Mouse (Mus musculus): ENCODE data around the gene Ccnjl. TPM values are rescaled to one million over a fixed set of nuclear protein-coding genes. Genes with fewer than 3 reads are reported as not detected.
A peak's percentile ranks its signal among the peaks of the same experiment; 100 is the strongest.

Ccnjl gene
- polyA plus RNA-seq (2014; fragmentation: Nextera tagmentation; extraction: Ambion mirVana): 33.8 and 34.2 TPM in 2 replicates

DNA sequence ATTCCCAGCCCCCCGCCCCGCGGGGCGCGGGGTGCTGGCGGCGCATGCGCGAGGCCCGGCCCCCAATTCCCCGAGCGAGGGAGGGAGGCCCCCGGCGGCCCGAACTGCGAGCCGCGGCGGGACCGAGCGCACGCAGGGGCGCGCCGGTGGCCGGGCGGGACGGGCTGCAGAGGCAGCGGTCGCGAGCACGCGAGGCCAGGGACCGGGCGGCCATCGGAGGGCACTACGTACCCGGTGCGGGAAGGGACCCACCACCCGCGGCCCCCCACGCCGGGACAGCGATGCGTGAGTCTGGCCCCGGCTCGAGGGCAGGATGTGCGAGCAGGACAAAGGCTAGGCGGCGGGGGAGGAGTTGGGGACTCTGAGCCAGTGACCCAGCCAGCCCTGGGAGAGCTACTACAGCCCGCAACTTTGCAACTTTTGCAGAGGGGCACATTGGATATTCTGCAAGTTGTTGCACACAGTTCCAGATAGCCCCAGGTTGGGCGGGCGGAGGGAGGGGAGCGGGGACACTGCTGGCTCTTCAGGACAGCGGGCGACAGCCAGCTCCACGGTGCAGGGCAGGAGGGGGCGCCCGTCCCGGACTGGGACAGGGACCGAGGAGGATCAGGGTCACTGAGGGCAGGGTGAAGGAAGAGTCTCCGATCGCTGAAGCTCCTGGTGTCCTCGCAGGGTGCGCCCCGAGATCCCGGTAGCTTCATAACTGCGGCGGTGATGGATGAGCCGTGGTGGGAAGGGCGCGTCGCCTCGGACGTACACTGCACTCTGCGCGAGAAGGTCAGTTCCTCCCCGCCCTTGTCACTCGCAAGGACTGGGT is at the start of gene Ccnjl:
Gene Ccnjl, plus strand, starts transcription at position 102 of the 817 bp plus-strand sequence.
- no peaks in the 10 kb centered on the region for H3K27me3 ChIP-seq (ENCODE audit: control insufficient read depth, insufficient read depth, low read length)
- H3K4me2 ChIP-seq (ENCODE audit: low read depth, severe bottlenecking): peak within 1 kb of the TSS; percentile 85
- peak within 1 kb of the TSS; percentile 86 for H3K9ac ChIP-seq (ENCODE audit: low read length)
- WGBS: under 1% methylated on average over 72 of the region's 79 CpGs
- H3K4me1 ChIP-seq (ENCODE audit: control insufficient read depth, insufficient read depth, low read length): peaks cover 8% of the 10 kb centered on the region
- DNase-seq (ENCODE audit: low spot score) (peak; percentile 85), ATAC-seq (ENCODE audit: insufficient number of reproducible peaks, low FRiP score, low TSS enrichment, low read depth) (peak; percentile 82)
- H3K36me3 ChIP-seq (ENCODE audit: control insufficient read depth, insufficient read depth, low read length): peaks cover under 1% of the 10 kb centered on the region; the same call in 1 of the 2 replicates
- peak within 1 kb of the TSS; percentile 82 for H3K27ac ChIP-seq (replicated peaks; ENCODE audit: low read depth, low read length)
- H3K4me3 ChIP-seq (ENCODE audit: low read depth, low read length): peak within 1 kb of the TSS; percentile 87
- no peaks in the 10 kb centered on the region for H3K9me3 ChIP-seq (ENCODE audit: control insufficient read depth, low read length)

DNA sequence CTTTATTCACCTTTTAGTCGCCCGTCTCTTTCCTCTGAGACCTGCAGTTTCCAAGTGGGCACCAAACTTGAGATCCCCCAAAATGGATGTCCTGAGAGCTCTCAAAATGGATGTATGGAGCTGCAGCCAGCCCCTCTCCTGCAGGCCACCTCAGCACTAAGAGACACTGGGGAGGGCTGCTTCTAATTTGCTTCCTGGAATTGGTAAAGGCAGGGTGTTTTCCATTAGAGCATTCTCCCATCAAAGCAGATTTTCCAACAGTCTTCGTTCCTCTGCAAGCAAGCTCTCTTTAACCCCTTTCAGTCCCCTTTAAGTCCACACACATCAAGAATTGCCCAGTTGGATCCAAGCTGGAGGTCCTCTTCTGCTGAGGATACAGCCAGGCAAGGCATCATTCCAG is 49.2 kb upstream of the Ccnjl start:
- Histone ChIP-seq H3K36me3 (ENCODE audit: control insufficient read depth, insufficient read depth, low read length) (no peaks in the 10 kb centered on the region), H3K9me3 (ENCODE audit: control insufficient read depth, low read length) (no peaks in the 10 kb centered on the region), H3K27me3 (ENCODE audit: control insufficient read depth, insufficient read depth, low read length) (no peaks in the 10 kb centered on the region), H3K4me1 (ENCODE audit: control insufficient read depth, insufficient read depth, low read length) (peaks cover 5% of the 10 kb centered on the region; the same call in 1 of the 2 replicates), H3K4me3 (ENCODE audit: low read depth, low read length) (no peak overlapping the region), H3K9ac (ENCODE audit: low read length) (no peak overlapping the region), H3K27ac (replicated peaks; ENCODE audit: low read depth, low read length) (no peak overlapping the region), H3K4me2 (ENCODE audit: low read depth, severe bottlenecking) (no peak overlapping the region)
- WGBS: 65% methylated on average over 3 of the region's 3 CpGs
- DNase-seq (ENCODE audit: low spot score) (no peak), ATAC-seq (ENCODE audit: insufficient number of reproducible peaks, low FRiP score, low TSS enrichment, low read depth) (no peak)

DNA sequence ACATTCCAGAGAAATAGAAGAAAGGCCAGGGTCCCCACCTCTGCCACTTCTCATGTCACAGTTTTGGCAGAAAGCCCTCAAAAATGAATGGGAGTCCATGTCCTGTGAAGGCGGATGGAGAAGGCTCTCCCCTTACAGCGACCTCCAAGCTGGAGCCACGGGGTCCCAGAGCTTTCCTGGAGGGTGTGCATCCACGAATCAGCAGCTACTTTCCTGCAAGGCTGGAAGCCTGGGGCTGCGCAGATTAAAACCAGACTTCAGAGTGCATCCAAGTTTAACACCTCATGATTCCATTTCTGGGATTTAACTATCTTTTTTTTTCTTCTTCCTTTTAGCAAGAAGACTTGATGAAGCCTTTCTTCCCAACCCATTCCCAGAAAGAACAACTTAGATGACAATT is 48.0 kb upstream of the Ccnjl start:
- WGBS: 14% methylated on average over 5 of the region's 5 CpGs
- Histone ChIP-seq H3K9me3 (ENCODE audit: control insufficient read depth, low read length) (no peaks in the 10 kb centered on the region), H3K27ac (replicated peaks; ENCODE audit: low read depth, low read length) (no peak overlapping the region), H3K9ac (ENCODE audit: low read length) (no peak overlapping the region), H3K36me3 (ENCODE audit: control insufficient read depth, insufficient read depth, low read length) (no peaks in the 10 kb centered on the region), H3K4me1 (ENCODE audit: control insufficient read depth, insufficient read depth, low read length) (peaks cover 4% of the 10 kb centered on the region; the same call in 1 of the 2 replicates), H3K27me3 (ENCODE audit: control insufficient read depth, insufficient read depth, low read length) (no peaks in the 10 kb centered on the region), H3K4me2 (ENCODE audit: low read depth, severe bottlenecking) (no peak overlapping the region), H3K4me3 (ENCODE audit: low read depth, low read length) (no peak overlapping the region)
- ATAC-seq (ENCODE audit: insufficient number of reproducible peaks, low FRiP score, low TSS enrichment, low read depth) (no peak), DNase-seq (ENCODE audit: low spot score) (no peak)

DNA sequence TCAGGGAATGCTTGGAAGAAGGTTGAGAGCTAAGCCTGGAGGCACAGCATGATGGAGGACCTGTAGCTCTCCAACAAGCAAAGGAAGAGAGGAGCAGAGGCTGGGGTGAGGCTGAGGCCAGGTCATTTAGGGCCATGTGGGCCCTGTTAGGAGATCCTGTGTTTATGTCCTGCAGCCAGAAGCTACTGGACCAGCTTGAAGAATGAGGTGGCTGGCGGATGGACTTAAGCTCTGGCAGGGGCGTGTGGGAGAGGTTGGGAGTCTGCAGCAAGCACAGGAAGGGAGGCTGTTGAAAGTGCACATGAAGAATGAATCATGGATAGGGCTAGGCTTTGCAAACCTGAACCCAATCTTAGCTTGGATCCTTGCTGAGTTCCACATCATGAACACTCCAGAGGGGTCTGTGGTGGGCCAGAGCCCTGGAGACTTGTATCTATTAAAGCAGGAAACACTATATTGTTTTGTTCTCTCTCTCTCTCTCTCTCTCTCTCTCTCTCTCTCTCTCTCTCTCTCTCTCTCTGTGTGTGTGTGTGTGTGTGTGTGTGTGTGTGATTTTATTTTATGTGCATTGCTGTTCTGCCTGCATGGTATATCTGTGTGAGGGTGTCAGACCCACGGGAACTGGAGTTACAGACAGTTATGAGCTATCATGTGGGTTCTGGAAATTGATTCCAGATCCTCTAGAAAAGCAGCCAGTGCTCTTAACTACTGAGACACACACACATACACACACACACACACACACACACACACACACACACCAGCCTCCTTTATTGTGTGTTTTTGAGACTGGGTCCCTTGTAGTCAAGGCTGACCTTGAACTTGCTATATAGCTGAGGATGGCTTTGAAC is 46.7 kb upstream of the Ccnjl start:
- no peak overlapping the region for H3K27ac ChIP-seq (replicated peaks; ENCODE audit: low read depth, low read length)
- ATAC-seq (ENCODE audit: insufficient number of reproducible peaks, low FRiP score, low TSS enrichment, low read depth) (no peak), DNase-seq (ENCODE audit: low spot score) (peak; percentile 33)
- H3K9me3 ChIP-seq (ENCODE audit: control insufficient read depth, low read length): no peaks in the 10 kb centered on the region
- H3K36me3 ChIP-seq (ENCODE audit: control insufficient read depth, insufficient read depth, low read length): no peaks in the 10 kb centered on the region
- WGBS: 30% methylated on average over 3 of the region's 3 CpGs
- no peaks in the 10 kb centered on the region for H3K27me3 ChIP-seq (ENCODE audit: control insufficient read depth, insufficient read depth, low read length)
- H3K4me3 ChIP-seq (ENCODE audit: low read depth, low read length): no peak overlapping the region
- H3K4me1 ChIP-seq (ENCODE audit: control insufficient read depth, insufficient read depth, low read length): peaks cover 4% of the 10 kb centered on the region; the same call in 1 of the 2 replicates
- H3K9ac ChIP-seq (ENCODE audit: low read length): no peak overlapping the region
- no peak overlapping the region for H3K4me2 ChIP-seq (ENCODE audit: low read depth, severe bottlenecking)

DNA sequence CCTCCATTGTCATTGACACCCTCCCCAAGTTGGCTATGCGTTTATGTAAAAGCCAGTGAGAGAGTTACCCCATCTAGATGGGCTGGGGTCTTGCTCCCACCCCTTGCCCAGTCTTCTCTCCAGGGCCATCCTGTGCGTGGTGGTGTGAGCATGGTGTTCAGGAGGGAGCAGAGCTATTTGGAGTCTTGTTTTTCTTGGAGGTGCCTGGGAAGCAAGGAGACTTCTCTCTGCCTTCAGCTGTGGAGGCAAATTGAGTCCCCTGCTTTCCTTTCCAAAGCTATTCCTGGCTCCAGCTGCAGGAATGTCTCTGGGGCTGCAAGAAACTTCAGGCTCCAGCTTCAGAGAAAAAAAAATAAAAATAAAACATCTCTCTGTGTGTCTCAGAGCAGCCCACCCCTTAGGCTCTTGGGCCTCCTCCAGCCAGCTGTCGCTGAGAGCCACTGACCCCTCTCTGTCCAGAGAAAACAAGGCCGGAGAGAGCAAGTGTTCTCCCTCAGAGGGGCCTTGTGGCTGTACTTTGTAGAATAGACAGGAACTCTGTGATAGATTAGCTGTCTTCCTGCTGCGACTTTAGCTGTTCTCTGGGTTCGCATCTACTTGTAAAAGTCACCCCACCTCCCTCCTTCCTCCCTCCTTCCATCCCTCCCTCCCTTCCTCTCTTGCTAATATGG is 45.3 kb upstream of the Ccnjl start:
- H3K27ac ChIP-seq (replicated peaks; ENCODE audit: low read depth, low read length): no peak overlapping the region
- H3K27me3 ChIP-seq (ENCODE audit: control insufficient read depth, insufficient read depth, low read length): no peaks in the 10 kb centered on the region
- 34% methylated on average over 6 of the region's 6 CpGs for WGBS
- peaks cover 4% of the 10 kb centered on the region; the same call in 1 of the 2 replicates for H3K4me1 ChIP-seq (ENCODE audit: control insufficient read depth, insufficient read depth, low read length)
- no peak overlapping the region for H3K4me2 ChIP-seq (ENCODE audit: low read depth, severe bottlenecking)
- no peak overlapping the region for H3K9ac ChIP-seq (ENCODE audit: low read length)
- ATAC-seq (ENCODE audit: insufficient number of reproducible peaks, low FRiP score, low TSS enrichment, low read depth) (no peak), DNase-seq (ENCODE audit: low spot score) (no peak)
- no peak overlapping the region for H3K4me3 ChIP-seq (ENCODE audit: low read depth, low read length)
- no peaks in the 10 kb centered on the region for H3K9me3 ChIP-seq (ENCODE audit: control insufficient read depth, low read length)
- no peaks in the 10 kb centered on the region for H3K36me3 ChIP-seq (ENCODE audit: control insufficient read depth, insufficient read depth, low read length)

DNA sequence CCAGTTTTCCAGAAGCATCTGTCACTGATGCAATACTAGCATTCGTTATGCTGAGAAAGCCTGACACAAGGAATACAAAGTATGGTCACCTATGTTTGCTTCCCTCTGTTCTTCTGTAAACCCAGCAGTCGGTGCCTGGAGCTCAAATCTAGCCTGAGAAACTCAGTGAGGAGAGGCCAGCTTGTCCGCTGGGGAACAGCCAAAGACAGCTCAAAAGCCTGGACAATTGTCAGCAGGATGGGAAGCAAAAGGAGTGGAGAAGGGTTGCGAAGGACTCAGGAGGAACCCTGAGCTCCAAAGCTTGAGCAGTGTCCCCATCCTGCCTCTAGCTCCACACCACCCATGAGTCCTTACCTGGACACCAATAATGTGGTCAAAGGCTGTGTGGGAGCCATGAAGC is 44.5 kb upstream of the Ccnjl start:
- Histone ChIP-seq H3K9me3 (ENCODE audit: control insufficient read depth, low read length) (no peaks in the 10 kb centered on the region), H3K4me2 (ENCODE audit: low read depth, severe bottlenecking) (no peak overlapping the region), H3K4me3 (ENCODE audit: low read depth, low read length) (no peak overlapping the region), H3K36me3 (ENCODE audit: control insufficient read depth, insufficient read depth, low read length) (no peaks in the 10 kb centered on the region), H3K4me1 (ENCODE audit: control insufficient read depth, insufficient read depth, low read length) (peaks cover 4% of the 10 kb centered on the region; the same call in 1 of the 2 replicates), H3K27me3 (ENCODE audit: control insufficient read depth, insufficient read depth, low read length) (no peaks in the 10 kb centered on the region), H3K27ac (replicated peaks; ENCODE audit: low read depth, low read length) (no peak overlapping the region), H3K9ac (ENCODE audit: low read length) (no peak overlapping the region)
- WGBS: 85% methylated on average over 4 of the region's 4 CpGs
- ATAC-seq (ENCODE audit: insufficient number of reproducible peaks, low FRiP score, low TSS enrichment, low read depth) (no peak), DNase-seq (ENCODE audit: low spot score) (no peak)

DNA sequence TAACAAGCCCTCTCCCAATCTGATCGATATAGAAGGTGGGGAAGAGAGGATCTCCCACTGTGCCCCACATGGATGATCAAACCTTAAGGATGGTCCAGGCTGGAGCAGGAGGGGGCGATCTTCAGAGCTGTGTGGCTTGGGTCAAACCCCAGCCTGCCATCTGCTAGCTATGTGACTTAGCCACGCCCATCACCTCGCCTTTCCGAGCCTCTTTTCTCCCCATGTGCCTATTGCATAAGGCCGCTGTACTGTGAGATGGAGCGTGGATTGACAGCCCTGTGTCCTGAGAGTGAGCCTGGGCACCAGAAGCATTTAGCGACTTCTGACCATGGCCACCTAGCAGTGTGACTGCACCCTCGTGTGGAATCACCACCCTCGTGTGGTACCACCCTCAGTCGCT is 43.9 kb upstream of the Ccnjl start:
- Histone ChIP-seq H3K36me3 (ENCODE audit: control insufficient read depth, insufficient read depth, low read length) (no peaks in the 10 kb centered on the region), H3K4me3 (ENCODE audit: low read depth, low read length) (no peak overlapping the region), H3K9me3 (ENCODE audit: control insufficient read depth, low read length) (no peaks in the 10 kb centered on the region), H3K27ac (replicated peaks; ENCODE audit: low read depth, low read length) (no peak overlapping the region), H3K4me2 (ENCODE audit: low read depth, severe bottlenecking) (no peak overlapping the region), H3K4me1 (ENCODE audit: control insufficient read depth, insufficient read depth, low read length) (peaks cover 4% of the 10 kb centered on the region; the same call in 1 of the 2 replicates), H3K27me3 (ENCODE audit: control insufficient read depth, insufficient read depth, low read length) (no peaks in the 10 kb centered on the region), H3K9ac (ENCODE audit: low read length) (no peak overlapping the region)
- 33% methylated on average over 11 of the region's 11 CpGs for WGBS
- DNase-seq (ENCODE audit: low spot score) (no peak), ATAC-seq (ENCODE audit: insufficient number of reproducible peaks, low FRiP score, low TSS enrichment, low read depth) (no peak)

DNA sequence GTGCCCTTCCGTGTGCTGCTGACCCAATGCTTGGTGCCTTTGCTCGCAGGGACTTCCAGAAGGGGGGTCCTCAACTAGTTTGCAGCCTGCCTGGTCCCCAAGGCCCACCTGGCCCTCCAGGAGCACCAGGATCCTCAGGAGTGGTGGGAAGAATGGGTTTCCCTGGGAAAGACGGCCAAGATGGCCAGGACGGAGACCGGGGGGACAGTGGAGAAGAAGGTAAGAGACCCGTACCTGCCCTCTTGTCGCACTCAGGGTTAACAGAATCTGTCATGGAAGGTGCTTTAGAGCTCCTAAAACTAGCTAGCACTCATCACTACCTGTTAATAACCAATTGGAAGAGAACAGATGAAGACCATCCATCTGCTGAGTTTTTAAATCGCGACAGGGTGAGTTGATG is 42.7 kb upstream of the Ccnjl start:
- no peak for DNase-seq (ENCODE audit: low spot score)
- WGBS: 90% methylated on average over 9 of the region's 9 CpGs

More for the DNA sequence above, 42.7 kb upstream of the Ccnjl start:
- Histone ChIP-seq H3K4me2 (ENCODE audit: low read depth, severe bottlenecking) (no peak overlapping the region), H3K4me1 (ENCODE audit: control insufficient read depth, insufficient read depth, low read length) (peaks cover 4% of the 10 kb centered on the region; the same call in 1 of the 2 replicates), H3K27ac (replicated peaks; ENCODE audit: low read depth, low read length) (no peak overlapping the region), H3K27me3 (ENCODE audit: control insufficient read depth, insufficient read depth, low read length) (no peaks in the 10 kb centered on the region), H3K9ac (ENCODE audit: low read length) (no peak overlapping the region), H3K36me3 (ENCODE audit: control insufficient read depth, insufficient read depth, low read length) (no peaks in the 10 kb centered on the region), H3K9me3 (ENCODE audit: control insufficient read depth, low read length) (no peaks in the 10 kb centered on the region), H3K4me3 (ENCODE audit: low read depth, low read length) (no peak overlapping the region)
- ATAC-seq (ENCODE audit: insufficient number of reproducible peaks, low FRiP score, low TSS enrichment, low read depth): no peak

Measured in limb, embryonic 11.5 days (tissue).